Mouse (Mus musculus) small intestine, adult 2 months (tissue): ENCODE results near the gene BC048562.

Experiments used
- CTCF ChIP-seq: fragments of 200-500 bp; IDR thresholded peaks from 2 replicates; pipeline ENCODE4 v1.5.1; 2012; ENCODE audit warnings: low read depth, mild to moderate bottlenecking, control low read depth, inconsistent platforms, low read length, moderate library complexity, mixed read lengths; ENCODE audit not compliant: insufficient replicate concordance, insufficient read length; ENCODE audit errors: extremely low read depth
- POLR2A ChIP-seq: fragments of 200-500 bp; IDR thresholded peaks from 2 replicates; pipeline ENCODE4 v1.6.1; 2012; ENCODE audit warnings: low read depth, mild to moderate bottlenecking, control low read depth, inconsistent platforms, low read length, moderate library complexity

GRCm38 (mm10) chr9:108452911-108453310 is 16.6 kb downstream of the BC048562 start:
- TF ChIP-seq POLR2A (no peak), CTCF (no peak)
